Mouse (Mus musculus): Measurements from ENCODE around the gene Itprid2.

Gene Itprid2

GRCm38 (mm10) chr2:79651185-79651584 lies 16.0 kb downstream of the Itprid2 start:
- no peak for DNase-seq (ENCODE audit: low read depth, low spot score)

DNA sequence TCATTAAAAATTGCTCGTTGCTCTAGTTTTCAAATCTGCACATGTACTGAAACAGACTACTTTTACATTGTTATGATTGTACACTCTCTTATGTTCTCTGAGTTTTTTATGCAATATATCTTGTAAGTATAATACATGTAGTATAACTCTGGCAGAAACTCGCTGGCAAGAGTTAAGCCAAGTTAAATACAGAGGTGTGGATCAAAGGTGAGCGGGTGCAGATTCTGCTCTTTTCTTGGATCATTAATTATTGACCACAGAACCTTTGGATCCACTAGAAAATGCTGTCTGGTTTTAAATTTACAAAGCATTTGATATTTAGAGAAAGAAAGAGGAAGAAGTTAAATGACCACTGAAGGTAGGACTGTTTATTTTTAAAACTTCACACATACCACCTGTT lies 16.5 kb downstream of the Itprid2 start:
- no peak for DNase-seq (ENCODE audit: low read depth, low spot score)

DNA sequence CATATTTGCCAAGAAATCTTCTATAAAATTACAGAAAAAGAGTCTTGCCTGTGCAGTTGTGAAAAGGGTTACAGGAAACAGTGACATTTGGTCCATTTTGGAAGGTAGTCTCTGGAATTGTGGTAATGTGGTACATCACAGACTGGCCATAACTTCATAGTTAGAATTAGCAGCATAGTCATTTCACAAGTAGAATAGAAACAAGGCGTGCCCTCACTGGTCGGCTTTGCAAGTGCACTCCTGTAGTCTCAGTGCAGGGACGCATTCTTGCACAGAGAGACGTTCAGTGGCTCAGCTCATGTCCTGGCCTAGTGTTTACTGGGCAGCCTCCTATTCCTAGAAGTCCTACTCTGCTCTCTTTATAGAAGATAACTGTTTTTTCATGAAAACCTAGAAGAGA lies 17.4 kb downstream of the Itprid2 start:
- DNase-seq (ENCODE audit: low read depth, low spot score): no peak

DNA sequence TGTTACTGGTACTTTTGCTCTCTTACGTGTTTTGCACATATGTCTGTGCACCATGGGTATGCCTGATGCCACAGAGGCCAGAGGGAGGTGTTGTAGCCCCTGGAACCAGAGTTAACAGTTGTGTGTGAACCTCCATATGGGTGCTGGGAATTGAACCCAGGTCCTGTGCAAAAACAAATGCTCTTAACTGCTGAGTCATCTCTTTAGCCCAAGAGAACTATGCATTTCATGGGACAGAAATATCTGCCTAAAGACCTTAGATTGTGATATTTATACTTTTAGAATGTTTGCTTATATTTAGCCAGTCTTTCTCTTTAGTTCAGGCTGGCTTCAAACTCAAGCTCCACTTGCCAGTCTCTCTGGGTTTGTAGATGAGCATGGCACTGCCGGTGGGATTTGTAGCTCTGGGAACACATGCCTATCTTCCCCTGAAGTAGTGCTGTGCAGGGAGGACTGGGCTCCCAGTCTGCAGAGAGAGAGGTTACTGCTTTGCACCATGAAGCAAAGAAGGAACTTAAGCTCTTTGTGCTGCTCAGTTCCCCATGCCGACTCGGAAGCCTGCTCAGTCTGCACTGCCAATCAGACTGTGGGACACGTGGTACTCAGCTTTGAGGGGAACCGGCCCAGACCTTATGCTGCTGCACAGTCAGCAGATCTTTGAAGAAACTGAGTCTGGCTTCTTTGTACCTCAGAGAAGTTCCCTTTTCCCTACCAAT lies 18.1 kb downstream of the Itprid2 start:
- DNase-seq (ENCODE audit: low read depth, low spot score): no peak

- no peak for DNase-seq (ENCODE audit: low read depth, low spot score)
Measured at GRCm38 (mm10) chr2:79653809-79654164, 18.6 kb downstream of the Itprid2 start.

- DNase-seq (ENCODE audit: low read depth, low spot score): no peak
Measured at GRCm38 (mm10) chr2:79657062-79657461, 21.9 kb downstream of the Itprid2 start.

GRCm38 (mm10) chr2:79660417-79661185 lies 25.4 kb downstream of the Itprid2 start:
- no peak for DNase-seq (ENCODE audit: low read depth, low spot score)

- DNase-seq (ENCODE audit: low read depth, low spot score): no peak
Measured at GRCm38 (mm10) chr2:79661486-79662104, 26.4 kb downstream of the Itprid2 start.

GRCm38 (mm10) chr2:79664532-79665286 lies 29.6 kb downstream of the Itprid2 start:
- no peak for DNase-seq (ENCODE audit: low read depth, low spot score)

- DNase-seq (ENCODE audit: low read depth, low spot score): no peak
Measured at GRCm38 (mm10) chr2:79665492-79665891, 30.3 kb downstream of the Itprid2 start.

DNA sequence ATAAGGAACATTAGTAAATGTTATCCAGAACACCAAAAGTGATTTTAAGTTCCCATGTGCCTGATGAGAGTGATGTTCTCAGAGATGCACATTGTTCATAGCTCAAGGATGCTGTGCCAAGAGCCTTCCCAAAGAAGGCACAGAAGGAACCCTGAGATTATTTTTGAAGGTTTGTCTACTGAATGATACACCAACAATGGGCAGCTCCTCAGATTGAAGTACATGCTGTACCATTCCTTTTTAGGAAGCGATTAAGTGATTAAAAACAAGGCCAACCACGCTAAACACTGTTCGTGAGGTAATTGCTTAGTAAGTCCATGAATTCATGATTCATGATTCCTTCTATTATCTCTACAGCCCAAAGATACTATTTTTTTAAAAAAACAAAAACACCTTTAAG lies 40.1 kb downstream of the Itprid2 start:
- DNase-seq (ENCODE audit: low read depth, low spot score): no peak

- no peak for DNase-seq (ENCODE audit: low read depth, low spot score)
Measured at GRCm38 (mm10) chr2:79677663-79678257, 42.6 kb downstream of the Itprid2 start.

GRCm38 (mm10) chr2:79681672-79682071 lies 46.5 kb downstream of the Itprid2 start:
- DNase-seq (ENCODE audit: low read depth, low spot score): no peak

GRCm38 (mm10) chr2:79683258-79683657 lies 48.1 kb downstream of the Itprid2 start:
- DNase-seq (ENCODE audit: low read depth, low spot score): no peak

DNA sequence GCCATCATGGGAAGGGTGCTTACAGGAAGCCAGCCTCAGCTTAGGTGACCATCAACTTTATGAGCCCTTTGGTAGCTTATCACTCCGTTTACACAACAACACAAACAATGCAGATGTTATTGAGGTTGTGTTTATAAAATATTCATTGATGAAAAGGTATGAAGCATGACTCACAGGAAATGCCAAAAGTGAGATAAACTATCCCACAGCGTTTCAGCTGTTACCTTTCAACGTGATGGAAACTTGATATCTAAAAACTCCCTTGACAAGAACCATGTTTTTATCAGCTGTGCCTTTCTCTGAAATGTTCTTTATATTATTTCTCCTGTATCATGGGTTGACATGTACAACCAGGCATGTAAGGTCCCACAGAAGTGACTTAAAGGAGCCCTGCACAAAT lies 55.7 kb downstream of the Itprid2 start:
- no peak for DNase-seq (ENCODE audit: low read depth, low spot score)

DNA sequence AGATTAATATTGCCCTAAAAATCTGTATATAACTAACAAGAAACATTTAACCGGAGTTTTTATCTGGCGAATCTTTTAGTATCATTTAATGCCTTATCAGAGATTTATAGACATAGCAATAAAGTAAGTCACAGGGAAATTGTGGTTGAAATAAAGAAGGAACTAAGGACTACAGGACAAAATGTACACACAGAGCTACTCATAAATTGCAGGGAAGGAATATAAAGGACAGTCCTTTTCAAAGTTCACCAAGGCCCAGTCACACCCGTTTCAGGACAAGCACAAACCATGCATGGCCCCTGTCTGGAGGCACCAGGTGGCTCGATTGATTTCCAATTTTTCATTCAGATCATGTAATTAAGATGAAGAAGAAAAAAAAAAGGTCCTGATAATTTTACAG lies 60.0 kb downstream of the Itprid2 start:
- DNase-seq (ENCODE audit: low read depth, low spot score): no peak

GRCm38 (mm10) chr2:79695939-79696338 lies 60.8 kb downstream of the Itprid2 start:
- DNase-seq (ENCODE audit: low read depth, low spot score): no peak

- DNase-seq (ENCODE audit: low read depth, low spot score): no peak
Measured at GRCm38 (mm10) chr2:79696478-79697230, 61.5 kb downstream of the Itprid2 start.

DNA sequence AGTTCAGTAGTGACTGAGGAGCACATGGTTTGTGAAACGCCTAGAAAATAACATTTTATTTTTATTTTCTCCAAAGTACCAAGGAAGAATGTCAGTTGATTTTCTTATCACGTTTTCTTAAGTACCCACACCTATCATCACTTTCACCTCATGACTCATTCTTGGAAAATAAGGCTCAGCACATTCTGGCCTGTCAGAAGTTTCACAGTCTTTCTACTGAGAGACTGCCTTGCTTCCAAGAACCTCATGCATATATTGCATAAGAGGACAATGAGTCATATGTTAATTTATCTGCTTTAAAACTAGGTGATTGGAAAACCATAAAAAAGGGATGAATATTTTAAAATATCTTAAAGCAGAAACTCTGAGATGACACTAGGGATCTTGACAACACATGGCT lies 63.0 kb downstream of the Itprid2 start:
- DNase-seq (ENCODE audit: low read depth, low spot score): no peak

DNA sequence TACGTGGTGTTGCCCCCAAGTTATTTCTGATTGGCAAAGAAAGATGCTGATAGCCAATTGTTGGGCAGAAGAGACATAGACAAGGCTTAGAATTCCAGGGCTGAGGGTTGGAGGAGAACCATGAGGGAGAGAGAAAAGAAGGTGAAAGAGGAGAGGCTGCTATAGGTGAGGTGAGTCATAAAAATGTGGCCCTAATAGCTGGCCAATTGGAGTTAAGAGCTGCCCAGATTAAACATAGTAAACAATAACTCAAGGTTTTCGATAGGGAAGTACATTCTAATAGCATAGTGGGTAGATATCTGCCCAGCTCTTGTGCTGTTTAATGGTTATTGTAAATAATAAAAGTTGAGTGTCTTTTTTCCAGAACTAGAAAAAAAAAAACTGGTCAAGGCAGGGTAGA lies 69.6 kb downstream of the Itprid2 start:
- DNase-seq (ENCODE audit: low read depth, low spot score): no peak

- no peak for DNase-seq (ENCODE audit: low read depth, low spot score)
Measured at GRCm38 (mm10) chr2:79707575-79707974, 72.4 kb downstream of the Itprid2 start, which contains the start of gene Ppp1r1c. Gene Ppp1r1c (plus strand): TSS chr2:79707780.

Measured in R1 (cell line).